Mouse (Mus musculus): Measurements from ENCODE around the gene Ear6. TPM values are rescaled to one million over a fixed set of nuclear protein-coding genes. Genes with fewer than 3 reads are reported as not detected.

Gene Ear6
- total and polyA plus RNA-seq, 2 experiments from 2014 or later, result not detected

DNA sequence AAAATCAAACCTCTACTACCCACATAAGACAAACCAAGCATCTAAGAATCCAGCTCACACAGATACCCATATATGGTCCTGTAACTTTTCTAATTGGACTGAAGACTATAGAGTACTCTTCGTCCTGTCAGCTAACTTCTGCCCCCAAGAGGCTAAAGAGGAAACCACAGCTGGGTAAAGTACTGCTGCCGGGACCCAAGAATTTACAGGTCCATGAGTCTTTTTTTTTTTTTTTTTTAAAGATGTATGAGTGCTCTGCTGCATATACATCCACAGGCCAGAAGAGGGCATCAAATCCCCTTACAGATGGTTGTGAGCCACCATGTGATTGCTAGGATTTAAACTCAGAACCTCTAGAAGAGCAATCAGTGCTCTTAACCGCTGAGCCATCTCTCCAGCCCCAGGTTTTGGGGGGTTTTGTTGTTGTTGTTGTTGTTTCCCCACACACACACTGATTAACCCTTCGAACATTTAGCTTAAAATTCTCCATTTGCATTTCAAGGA, 30.1 kb downstream of the Ear6 start:
- peak; percentile 71 for TF ChIP-seq CTCF (IDR thresholded peaks at IDR 0.05; ENCODE audit: low read depth)
- Histone ChIP-seq H3K27me3 (ENCODE audit: insufficient read depth, low read length) (no peaks in the 10 kb centered on the region), H3K4me1 (ENCODE audit: insufficient read depth) (peaks cover 11% of the 10 kb centered on the region; the same call in 1 of the 2 replicates), H3K4me3 (ENCODE audit: low read depth, low read length) (peak overlapping the region; percentile 82), H3K9ac (peak overlapping the region; percentile 87; the same call in 1 of the 2 replicates), H3K27ac (ENCODE audit: low read depth, low read length) (peak overlapping the region; percentile 88), H3K36me3 (ENCODE audit: insufficient read depth) (peaks cover 14% of the 10 kb centered on the region), H3K4me2 (ENCODE audit: low read depth) (peak overlapping the region; percentile 83), H3K9me3 (ENCODE audit: low read length) (no peaks in the 10 kb centered on the region)
- ATAC-seq (peak; percentile 34), DNase-seq (peak; percentile 79)
- WGBS, result 0% methylated on average over 4 of the region's 4 CpGs

GRCm38 (mm10) chr14:51884031-51884544, 30.6 kb downstream of the Ear6 start:
- H3K27me3 ChIP-seq (ENCODE audit: insufficient read depth, low read length), result no peaks in the 10 kb centered on the region
- peak overlapping the region; percentile 83 for H3K4me2 ChIP-seq (ENCODE audit: low read depth)
- peaks cover 11% of the 10 kb centered on the region; the same call in 1 of the 2 replicates for H3K4me1 ChIP-seq (ENCODE audit: insufficient read depth)
- H3K27ac ChIP-seq (ENCODE audit: low read depth, low read length), result peak overlapping the region; percentile 88
- ATAC-seq (peak; percentile 3; the same call in 1 of the 2 replicates), DNase-seq (no peak)
- H3K36me3 ChIP-seq (ENCODE audit: insufficient read depth), result peaks cover 19% of the 10 kb centered on the region
- no peak for TF ChIP-seq CTCF (IDR thresholded peaks at IDR 0.05; ENCODE audit: low read depth)
- H3K4me3 ChIP-seq (ENCODE audit: low read depth, low read length), result peak overlapping the region; percentile 82
- under 1% methylated on average over 14 of the region's 14 CpGs for WGBS
- peak overlapping the region; percentile 87 for H3K9ac ChIP-seq
- H3K9me3 ChIP-seq (ENCODE audit: low read length), result no peaks in the 10 kb centered on the region

GRCm38 (mm10) chr14:51884598-51885331, 31.3 kb downstream of the Ear6 start, which contains the start of gene Mettl17:
TSS of gene Mettl17 (plus strand) at chr14:51884842.
- WGBS, result under 1% methylated on average over 42 of the region's 43 CpGs
- H3K27ac ChIP-seq (ENCODE audit: low read depth, low read length), result peak within 1 kb of the TSS; percentile 88
- peak within 1 kb of the TSS; percentile 82 for H3K4me3 ChIP-seq (ENCODE audit: low read depth, low read length)
- peak within 1 kb of the TSS; percentile 87 for H3K9ac ChIP-seq
- no peaks in the 10 kb centered on the region for H3K27me3 ChIP-seq (ENCODE audit: insufficient read depth, low read length)
- H3K4me1 ChIP-seq (ENCODE audit: insufficient read depth), result peaks cover 11% of the 10 kb centered on the region; the same call in 1 of the 2 replicates
- H3K4me2 ChIP-seq (ENCODE audit: low read depth), result peak within 1 kb of the TSS; percentile 83
- ATAC-seq, result peak; percentile 99
- H3K36me3 ChIP-seq (ENCODE audit: insufficient read depth), result peaks cover 26% of the 10 kb centered on the region
- no peaks in the 10 kb centered on the region for H3K9me3 ChIP-seq (ENCODE audit: low read length)
- peak; percentile 96 for DNase-seq
- peak; percentile 42 for TF ChIP-seq CTCF (IDR thresholded peaks at IDR 0.05; ENCODE audit: low read depth)

DNA sequence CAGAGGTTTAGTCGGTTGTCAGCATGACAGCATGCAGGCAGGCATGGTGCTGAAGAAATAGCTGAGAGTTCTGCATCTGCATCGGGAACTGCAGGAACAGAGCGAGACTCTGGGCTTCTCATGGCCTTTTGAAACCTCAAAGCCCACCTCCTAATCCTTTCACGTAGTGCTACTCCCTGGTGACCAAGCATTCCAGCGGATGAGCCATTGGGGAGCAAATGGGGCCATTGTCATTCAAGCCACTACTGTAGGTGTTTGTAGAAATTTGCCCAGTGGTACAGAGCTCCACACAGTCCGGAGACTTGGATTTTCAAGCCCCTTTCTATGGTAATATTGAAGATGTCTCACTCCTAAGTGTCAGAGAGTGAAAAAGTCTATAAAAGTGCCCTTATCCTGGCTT, 32.6 kb downstream of the Ear6 start:
- H3K36me3 ChIP-seq (ENCODE audit: insufficient read depth), result peaks cover 39% of the 10 kb centered on the region
- ATAC-seq, result no peak
- H3K4me3 ChIP-seq (ENCODE audit: low read depth, low read length), result no peak overlapping the region
- 45% methylated on average over 6 of the region's 6 CpGs for WGBS
- no peaks in the 10 kb centered on the region for H3K9me3 ChIP-seq (ENCODE audit: low read length)
- 0 out of 2 replicates have a peak overlapping the region, but pooled peaks have one; percentile 87 for H3K9ac ChIP-seq
- no peak for TF ChIP-seq CTCF (IDR thresholded peaks at IDR 0.05; ENCODE audit: low read depth)
- H3K4me1 ChIP-seq (ENCODE audit: insufficient read depth), result peaks cover 11% of the 10 kb centered on the region; the same call in 1 of the 2 replicates
- no peaks in the 10 kb centered on the region for H3K27me3 ChIP-seq (ENCODE audit: insufficient read depth, low read length)
- DNase-seq, result no peak
- H3K27ac ChIP-seq (ENCODE audit: low read depth, low read length), result no peak overlapping the region
- peak overlapping the region; percentile 83 for H3K4me2 ChIP-seq (ENCODE audit: low read depth)

DNA sequence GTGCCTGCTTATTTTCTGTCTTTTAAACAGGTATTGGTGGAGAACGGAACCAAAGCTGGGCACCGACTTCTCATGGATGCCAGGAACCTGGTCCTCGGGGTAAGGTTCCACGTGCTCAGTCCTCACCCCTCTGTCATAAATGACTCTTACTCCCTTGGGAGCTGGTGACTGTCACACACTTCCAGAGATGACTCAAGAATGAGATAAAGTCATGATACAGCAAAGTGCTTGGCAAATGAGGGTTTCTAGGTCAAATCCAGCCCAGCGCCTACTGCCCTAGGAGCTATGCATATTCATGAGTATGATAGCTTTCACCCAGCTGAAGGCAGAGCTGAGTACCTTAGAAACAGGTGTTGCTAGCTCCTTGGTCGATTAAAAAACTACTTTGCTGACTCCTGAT, 36.3 kb downstream of the Ear6 start:
- Histone ChIP-seq H3K4me1 (ENCODE audit: insufficient read depth) (peaks cover 11% of the 10 kb centered on the region; the same call in 1 of the 2 replicates), H3K9me3 (ENCODE audit: low read length) (no peaks in the 10 kb centered on the region), H3K4me2 (ENCODE audit: low read depth) (no peak overlapping the region), H3K9ac (no peak overlapping the region), H3K36me3 (ENCODE audit: insufficient read depth) (peaks cover 65% of the 10 kb centered on the region), H3K27ac (ENCODE audit: low read depth, low read length) (no peak overlapping the region), H3K27me3 (ENCODE audit: insufficient read depth, low read length) (no peaks in the 10 kb centered on the region), H3K4me3 (ENCODE audit: low read depth, low read length) (no peak overlapping the region)
- 83% methylated on average over 6 of the region's 6 CpGs for WGBS
- ATAC-seq, result no peak
- DNase-seq, result no peak
- TF ChIP-seq CTCF (IDR thresholded peaks at IDR 0.05; ENCODE audit: low read depth), result no peak

DNA sequence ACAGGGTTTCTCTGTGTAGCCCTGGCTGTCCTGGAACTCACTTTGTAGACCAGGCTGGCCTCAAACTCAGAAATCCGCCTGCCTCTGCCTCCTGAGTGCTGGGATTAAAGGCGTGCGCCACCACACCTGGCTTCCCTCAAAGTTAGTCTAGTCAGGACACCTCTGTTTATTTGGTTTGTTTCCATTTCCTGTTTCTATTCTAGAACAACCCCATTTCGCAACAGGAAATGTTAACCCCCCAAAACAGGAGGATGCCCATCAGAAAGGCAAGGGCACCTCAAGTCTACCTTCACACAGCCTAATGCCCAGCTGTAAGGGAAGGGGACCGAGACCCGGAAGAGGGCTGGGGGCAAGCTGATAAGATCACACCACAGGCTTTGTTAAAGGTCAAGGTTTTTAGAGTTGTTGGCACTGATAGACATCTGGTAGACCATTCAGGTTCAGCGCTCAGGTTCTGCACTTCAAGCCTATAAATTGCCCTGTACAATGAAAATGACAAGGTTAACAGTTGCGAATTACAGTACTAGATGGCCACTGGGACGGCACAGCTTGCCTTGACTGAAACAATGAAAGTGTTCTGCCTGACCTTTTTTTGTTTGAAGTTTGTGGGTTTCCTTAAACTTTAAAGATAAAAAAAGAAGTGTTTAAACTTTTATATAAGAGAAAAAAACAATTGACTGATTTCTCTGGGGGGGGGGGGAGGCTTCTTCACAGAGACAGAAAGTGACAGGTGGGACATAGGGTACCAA, 38.9 kb downstream of the Ear6 start, which contains the start of gene Slc39a2:
TSS of gene Slc39a2 (plus strand) at position 699 of the 749 bp plus-strand sequence.
- Histone ChIP-seq H3K4me2 (ENCODE audit: low read depth) (no peak within 1 kb of the TSS), H3K4me3 (ENCODE audit: low read depth, low read length) (no peak within 1 kb of the TSS), H3K4me1 (ENCODE audit: insufficient read depth) (no peaks in the 10 kb centered on the region), H3K9me3 (ENCODE audit: low read length) (no peaks in the 10 kb centered on the region), H3K36me3 (ENCODE audit: insufficient read depth) (peaks cover 58% of the 10 kb centered on the region), H3K9ac (no peak within 1 kb of the TSS), H3K27me3 (ENCODE audit: insufficient read depth, low read length) (no peaks in the 10 kb centered on the region), H3K27ac (ENCODE audit: low read depth, low read length) (no peak within 1 kb of the TSS)
- TF ChIP-seq CTCF (IDR thresholded peaks at IDR 0.05; ENCODE audit: low read depth), result no peak
- ATAC-seq (no peak), DNase-seq (no peak)
- WGBS, result 93% methylated on average over 9 of the region's 9 CpGs
